Mouse (Mus musculus): ENCODE measurements around the gene Thbs3.

The Thbs3 gene

GRCm38 (mm10) chr3:89247466-89247865 lies 32.5 kb downstream of the Thbs3 start:
- in situ Hi-C loops (cut with MboI, MseI): loop anchor here (5.0 kb wide), 1 partner anchor 35 kb away; the partner anchor contains the start of gene Efna1

GRCm38 (mm10) chr3:89250435-89251040 lies 35.6 kb downstream of the Thbs3 start:
- in situ Hi-C loops (cut with MboI, MseI): no loop called here

- in situ Hi-C loops (cut with MboI, MseI): no loop called here
Measured at GRCm38 (mm10) chr3:89251365-89251895, 36.5 kb downstream of the Thbs3 start.

GRCm38 (mm10) chr3:89254994-89255393 lies 40.0 kb downstream of the Thbs3 start:
- in situ Hi-C loops (cut with MboI, MseI): no loop called here

GRCm38 (mm10) chr3:89256177-89256576 lies 41.2 kb downstream of the Thbs3 start:
- in situ Hi-C loops (cut with MboI, MseI): no loop called here

- in situ Hi-C loops (cut with MboI, MseI): no loop called here
Measured at GRCm38 (mm10) chr3:89259076-89259475, 44.1 kb downstream of the Thbs3 start, which contains the start of gene Dpm3. TSS of gene Dpm3 (plus strand) at chr3:89259358.

GRCm38 (mm10) chr3:89260211-89260610 lies 45.2 kb downstream of the Thbs3 start:
- in situ Hi-C loops (cut with MboI, MseI): no loop called here

GRCm38 (mm10) chr3:89262417-89262816 lies 47.4 kb downstream of the Thbs3 start:
- in situ Hi-C loops (cut with MboI, MseI): no loop called here

- in situ Hi-C loops (cut with MboI, MseI): no loop called here
Measured at GRCm38 (mm10) chr3:89266439-89266893, 51.5 kb downstream of the Thbs3 start.

- in situ Hi-C loops (cut with MboI, MseI): no loop called here
Measured at GRCm38 (mm10) chr3:89268916-89269315, 53.9 kb downstream of the Thbs3 start.

GRCm38 (mm10) chr3:89270051-89270755 lies 55.2 kb downstream of the Thbs3 start, which contains the start of gene Slc50a1:
TSS of gene Slc50a1 (minus strand) at chr3:89270570.
- in situ Hi-C loops (cut with MboI, MseI): no loop called here

GRCm38 (mm10) chr3:89270891-89271290 lies 55.9 kb downstream of the Thbs3 start:
- in situ Hi-C loops (cut with MboI, MseI): no loop called here

- in situ Hi-C loops (cut with MboI, MseI): no loop called here
Measured at GRCm38 (mm10) chr3:89271760-89272159, 56.8 kb downstream of the Thbs3 start.

- in situ Hi-C loops (cut with MboI, MseI): no loop called here
Measured at GRCm38 (mm10) chr3:89276061-89276460, 61.1 kb downstream of the Thbs3 start.
